Mouse (Mus musculus) intestine, embryonic 15.5 days (tissue): Measurements from ENCODE around the gene Il5. TPM values are rescaled to one million over a fixed set of nuclear protein-coding genes. Genes with fewer than 3 reads are reported as not detected.
"Not testable (repeated sequence)": the region's sequence is repeated elsewhere in the genome, so short reads cannot be mapped to it uniquely, and the experiment has no call there.

Experiments used
- ATAC-seq: fragments of 200-750 bp; cut with Nextera tagmentation; 2 replicates; pipeline ENCODE4 v1.8.0; 2017; ENCODE audit warnings: moderate TSS enrichment, moderate library complexity
- H3K27ac ChIP-seq: fragments of 300-500 bp; sonication (generic); 2 replicates; pipeline ENCODE4 v1.5.1; 2015; ENCODE audit warnings: mild to moderate bottlenecking, inconsistent platforms
- H3K27me3 ChIP-seq: fragments of 300-500 bp; sonication (generic); replicated peaks from 2 replicates; pipeline ENCODE4 v1.6.1; 2015; ENCODE audit warnings: inconsistent platforms
- H3K36me3 ChIP-seq: fragments of 300-500 bp; sonication (generic); 2 replicates; pipeline ENCODE4 v1.6.1; 2015; ENCODE audit warnings: inconsistent platforms
- H3K4me1 ChIP-seq: fragments of 300-500 bp; sonication (generic); replicated peaks from 2 replicates; pipeline ENCODE4 v1.6.1; 2015; ENCODE audit warnings: inconsistent platforms
- H3K4me2 ChIP-seq: fragments of 300-500 bp; sonication (generic); replicated peaks from 2 replicates; pipeline ENCODE4 v1.6.1; 2015; ENCODE audit warnings: mild to moderate bottlenecking, inconsistent platforms
- H3K4me3 ChIP-seq: fragments of 300-500 bp; sonication (generic); replicated peaks from 2 replicates; pipeline ENCODE4 v1.5.1; 2015; ENCODE audit warnings: inconsistent platforms
- H3K9ac ChIP-seq: fragments of 300-500 bp; sonication (generic); 2 replicates; pipeline ENCODE4 v1.6.1; 2015; ENCODE audit warnings: inconsistent platforms
- H3K9me3 ChIP-seq: fragments of 300-500 bp; sonication (generic); 2 replicates; pipeline ENCODE4 v1.6.1; 2016; ENCODE audit warnings: inconsistent platforms
- WGBS: fragments of 180-500 bp; shearing (Covaris S2); methylation state at CpG from one replicate; pipeline ENCODE4 v1.1.7; 2015; 5-methylcytosine and 5-hydroxymethylcytosine counted together
- polyA plus RNA-seq: library from polyadenylated mRNA; unstranded; fragments of >200 nt; fragmentation: Nextera tagmentation; extraction: Ambion mirVana; gene quantifications from 2 replicates; pipeline ENCODE4 v1.2.1, GENCODE M21; 2015

Gene Il5
- polyA plus RNA-seq, 1 experiment from 2014 or later, result not detected

- WGBS, result 86% methylated on average over 6 of the region's 6 CpGs
- no peak overlapping the region for H3K4me3 ChIP-seq
- no peaks in the 10 kb centered on the region for H3K27me3 ChIP-seq
- no peak overlapping the region for H3K9ac ChIP-seq
- H3K27ac ChIP-seq, result no peak overlapping the region
- H3K9me3 ChIP-seq, result no peaks in the 10 kb centered on the region
- no peak overlapping the region for H3K4me2 ChIP-seq
- no peak for ATAC-seq
- H3K4me1 ChIP-seq, result no peaks in the 10 kb centered on the region
- H3K36me3 ChIP-seq, result no peaks in the 10 kb centered on the region
Measured at GRCm38 (mm10) chr11:53748614-53749013, 28.0 kb downstream of the Il5 start.

DNA sequence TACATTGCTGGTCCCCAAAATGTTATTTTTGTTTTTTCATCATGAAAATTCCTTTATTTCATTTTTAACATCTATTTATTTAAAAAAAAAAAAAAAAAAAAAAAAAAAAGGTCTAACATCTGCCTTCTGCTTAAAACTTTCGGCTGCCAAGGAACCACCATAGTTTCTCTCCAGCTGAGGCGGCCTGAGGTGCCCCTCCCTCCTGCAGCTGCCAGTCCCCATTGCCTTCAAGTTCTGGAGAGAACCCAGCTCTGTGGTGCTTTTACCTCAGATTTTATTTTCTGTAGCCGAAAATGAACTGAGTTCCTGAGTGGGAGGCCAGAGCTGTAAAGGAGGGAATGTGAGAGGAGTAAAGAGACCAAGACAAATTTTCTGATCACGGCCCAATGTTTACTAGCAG, 28.7 kb downstream of the Il5 start:
- no peak for ATAC-seq
- Histone ChIP-seq H3K4me2 (no peak overlapping the region), H3K4me3 (no peak overlapping the region), H3K36me3 (no peaks in the 10 kb centered on the region), H3K9me3 (no peaks in the 10 kb centered on the region), H3K27ac (no peak overlapping the region), H3K27me3 (no peaks in the 10 kb centered on the region), H3K4me1 (no peaks in the 10 kb centered on the region), H3K9ac (no peak overlapping the region)
- 63% methylated on average over 4 of the region's 4 CpGs for WGBS

- no peak overlapping the region for H3K4me3 ChIP-seq
- H3K9me3 ChIP-seq, result no peaks in the 10 kb centered on the region
- H3K4me1 ChIP-seq, result no peaks in the 10 kb centered on the region
- H3K9ac ChIP-seq, result no peak overlapping the region
- no peak overlapping the region for H3K27ac ChIP-seq
- 61% methylated on average over 5 of the region's 5 CpGs for WGBS
- ATAC-seq, result no peak
- H3K4me2 ChIP-seq, result no peak overlapping the region
- no peaks in the 10 kb centered on the region for H3K36me3 ChIP-seq
- no peaks in the 10 kb centered on the region for H3K27me3 ChIP-seq
Measured at GRCm38 (mm10) chr11:53749716-53750352, 29.2 kb downstream of the Il5 start.

- ATAC-seq, result no peak
- H3K36me3 ChIP-seq, result no peaks in the 10 kb centered on the region
- no peak overlapping the region for H3K4me3 ChIP-seq
- WGBS, result 68% methylated on average over 12 of the region's 12 CpGs
- no peak overlapping the region for H3K4me2 ChIP-seq
- no peak overlapping the region for H3K27ac ChIP-seq
- peaks cover 21% of the 10 kb centered on the region for H3K4me1 ChIP-seq
- H3K27me3 ChIP-seq, result no peaks in the 10 kb centered on the region
- no peaks in the 10 kb centered on the region for H3K9me3 ChIP-seq
- H3K9ac ChIP-seq, result no peak overlapping the region
Measured at GRCm38 (mm10) chr11:53755011-53755595, 34.5 kb downstream of the Il5 start.

DNA sequence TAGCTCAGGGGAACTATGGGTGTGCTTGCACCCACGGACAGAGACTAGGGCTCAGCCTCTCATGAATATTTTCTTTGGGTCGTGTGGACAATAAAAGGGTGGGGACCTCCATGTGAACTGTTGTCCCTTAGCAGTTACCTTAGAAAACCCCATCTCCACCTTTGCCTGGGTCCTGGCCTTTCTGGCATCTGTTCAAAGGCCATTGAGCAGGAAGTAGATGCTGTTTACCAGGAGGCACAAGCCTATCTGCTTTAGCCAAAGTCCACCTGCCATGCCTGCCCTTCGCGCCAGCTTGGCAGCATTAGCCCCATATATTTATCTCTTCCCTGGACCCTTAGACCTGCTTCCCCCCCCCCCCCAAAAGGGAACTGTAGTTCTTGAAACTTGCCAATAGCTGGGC, 37.0 kb downstream of the Il5 start:
- no peak overlapping the region for H3K27ac ChIP-seq
- 62% methylated on average over 4 of the region's 4 CpGs for WGBS

GRCm38 (mm10) chr11:53758033-53758432, 37.4 kb downstream of the Il5 start:
- H3K4me2 ChIP-seq, H3K4me3 ChIP-seq, H3K36me3 ChIP-seq, ATAC-seq, H3K9ac ChIP-seq, H3K27me3 ChIP-seq, H3K9me3 ChIP-seq: not testable (repeated sequence)
- Histone ChIP-seq H3K4me1 (peaks cover 47% of the 10 kb centered on the region), H3K27ac (peak overlapping the region; percentile 82)
- WGBS, result 82% methylated on average over 9 of the region's 9 CpGs

More for the DNA sequence above, 37.0 kb downstream of the Il5 start:
- peaks cover 43% of the 10 kb centered on the region for H3K4me1 ChIP-seq
- H3K27me3 ChIP-seq, result no peaks in the 10 kb centered on the region
- no peak overlapping the region for H3K4me2 ChIP-seq
- H3K36me3 ChIP-seq, result no peaks in the 10 kb centered on the region
- no peak overlapping the region for H3K9ac ChIP-seq
- H3K4me3 ChIP-seq, result no peak overlapping the region
- 0 out of 2 replicates have a peak, but pooled peaks have one; percentile 8 for ATAC-seq
- no peaks in the 10 kb centered on the region for H3K9me3 ChIP-seq

- 33% methylated on average over 6 of the region's 6 CpGs for WGBS
- H3K27me3 ChIP-seq, result no peaks in the 10 kb centered on the region
- no peaks in the 10 kb centered on the region for H3K36me3 ChIP-seq
- no peak overlapping the region for H3K4me3 ChIP-seq
- H3K4me2 ChIP-seq, result peak overlapping the region; percentile 20
- ATAC-seq, result peak; percentile 73
- H3K27ac ChIP-seq, result peak overlapping the region; percentile 82
- H3K4me1 ChIP-seq, result peaks cover 56% of the 10 kb centered on the region
- H3K9ac ChIP-seq, result no peak overlapping the region
- H3K9me3 ChIP-seq, result no peaks in the 10 kb centered on the region
Measured at GRCm38 (mm10) chr11:53758791-53759351, 38.3 kb downstream of the Il5 start.

DNA sequence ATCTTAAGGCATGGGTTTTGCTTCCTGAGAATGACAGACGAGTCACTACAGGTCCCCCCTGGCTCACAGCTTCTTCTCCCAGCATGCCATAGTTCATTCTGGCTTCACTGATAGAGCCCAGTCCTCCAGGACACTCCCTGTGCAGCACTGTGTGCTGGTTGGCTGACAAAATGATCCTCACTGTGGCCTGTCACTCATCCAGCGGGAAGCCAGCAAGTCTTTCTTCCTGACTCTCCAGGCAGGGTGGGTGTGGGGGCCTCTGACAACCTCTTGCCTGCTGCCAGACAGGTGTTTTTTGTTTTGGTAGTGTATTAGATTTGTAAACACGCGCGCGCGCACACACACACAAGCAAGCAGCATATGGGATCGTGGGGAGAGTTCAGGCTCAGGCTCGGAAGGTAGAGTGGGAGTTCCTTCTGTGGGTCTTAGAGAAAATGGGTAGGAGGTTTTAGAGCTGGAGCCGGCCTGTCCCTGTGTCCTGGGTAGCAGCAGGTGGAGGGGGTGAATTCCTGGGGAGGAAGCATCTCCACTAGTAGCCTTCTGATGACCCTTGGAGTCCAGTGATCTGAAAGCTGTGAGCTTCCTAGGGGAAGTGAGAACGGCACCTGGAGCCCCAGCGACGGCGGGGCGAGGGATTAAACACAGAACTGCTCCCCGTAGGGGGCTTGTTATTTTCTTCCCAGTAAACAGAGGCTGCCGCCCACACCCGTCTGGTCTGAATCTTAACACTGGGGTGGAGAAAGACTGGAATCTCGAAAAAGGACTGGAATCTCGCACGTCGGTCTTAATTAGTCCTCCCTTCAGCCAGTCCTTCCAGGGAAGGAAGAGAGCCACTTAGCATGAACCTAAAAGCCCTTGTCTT, 39.2 kb downstream of the Il5 start:
- ATAC-seq, result peak; percentile 47
- H3K4me1 ChIP-seq, result peaks cover 65% of the 10 kb centered on the region
- H3K27ac ChIP-seq, result peak overlapping the region; percentile 82
- no peaks in the 10 kb centered on the region for H3K9me3 ChIP-seq
- 21% methylated on average over 22 of the region's 22 CpGs for WGBS
- peak overlapping the region; percentile 22 for H3K4me2 ChIP-seq
- H3K9ac ChIP-seq, result 0 out of 2 replicates have a peak overlapping the region, but pooled peaks have one; percentile 3
- H3K27me3 ChIP-seq, result no peaks in the 10 kb centered on the region
- H3K36me3 ChIP-seq, result no peaks in the 10 kb centered on the region
- no peak overlapping the region for H3K4me3 ChIP-seq

GRCm38 (mm10) chr11:53761284-53761683, 40.7 kb downstream of the Il5 start:
- ATAC-seq, result no peak
- no peaks in the 10 kb centered on the region for H3K36me3 ChIP-seq
- H3K9ac ChIP-seq, result no peak overlapping the region
- H3K4me2 ChIP-seq, result no peak overlapping the region
- H3K27ac ChIP-seq, result peak overlapping the region; percentile 98
- 69% methylated on average over 5 of the region's 5 CpGs for WGBS
- no peak overlapping the region for H3K4me3 ChIP-seq
- H3K4me1 ChIP-seq, result peaks cover 66% of the 10 kb centered on the region
- no peaks in the 10 kb centered on the region for H3K27me3 ChIP-seq
- no peaks in the 10 kb centered on the region for H3K9me3 ChIP-seq

DNA sequence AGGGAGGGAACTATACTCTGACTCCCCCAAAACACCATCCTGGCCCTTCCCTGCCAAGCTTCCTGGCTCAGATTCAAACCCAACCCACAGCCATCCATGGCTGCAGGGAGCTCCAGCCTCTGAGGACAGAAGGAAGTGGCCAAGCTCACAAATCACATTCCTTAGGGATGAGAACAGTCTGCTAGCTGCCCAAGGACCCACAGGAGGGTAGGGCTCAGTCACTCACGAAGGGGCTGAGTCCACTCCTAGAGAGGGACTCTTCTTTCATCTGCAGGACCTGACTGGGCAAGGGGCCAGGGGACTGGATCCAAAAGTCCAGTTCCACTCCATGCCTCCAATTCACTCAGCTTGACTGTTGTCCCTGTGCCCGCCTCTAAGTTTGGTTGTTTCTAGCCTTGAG, 41.2 kb downstream of the Il5 start:
- WGBS, result 31% methylated on average over 2 of the region's 2 CpGs
- H3K9me3 ChIP-seq, result no peaks in the 10 kb centered on the region
- peak overlapping the region; percentile 98 for H3K27ac ChIP-seq
- no peaks in the 10 kb centered on the region for H3K27me3 ChIP-seq
- peak overlapping the region; percentile 75; the same call in 1 of the 2 replicates for H3K4me2 ChIP-seq
- H3K9ac ChIP-seq, result no peak overlapping the region
- no peaks in the 10 kb centered on the region for H3K36me3 ChIP-seq
- no peak for ATAC-seq
- H3K4me3 ChIP-seq, result no peak overlapping the region
- H3K4me1 ChIP-seq, result peaks cover 66% of the 10 kb centered on the region

DNA sequence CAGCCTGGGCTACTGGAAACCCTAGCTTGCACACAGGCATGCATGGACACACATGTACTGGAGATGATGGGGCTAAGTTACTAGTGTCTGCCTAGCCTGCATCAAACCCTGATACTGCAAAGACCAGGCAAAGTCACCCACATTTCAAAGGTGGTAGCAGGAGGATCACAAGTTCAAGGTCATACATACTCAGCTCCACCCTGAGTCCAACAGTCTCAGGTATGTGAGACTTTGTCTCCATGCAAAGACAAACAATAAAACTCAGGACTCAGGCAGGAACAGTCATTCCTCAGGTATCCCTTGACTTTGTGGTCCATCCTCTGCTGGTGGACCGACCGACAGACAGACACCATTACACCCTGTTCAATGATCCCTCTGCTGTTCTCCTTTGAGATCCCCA, 41.8 kb downstream of the Il5 start:
- Histone ChIP-seq H3K4me2 (peak overlapping the region; percentile 75), H3K9me3 (no peaks in the 10 kb centered on the region), H3K27me3 (no peaks in the 10 kb centered on the region), H3K4me3 (peak overlapping the region; percentile 31), H3K4me1 (peaks cover 66% of the 10 kb centered on the region), H3K9ac (peak overlapping the region; percentile 52; the same call in 1 of the 2 replicates), H3K27ac (peak overlapping the region; percentile 98), H3K36me3 (no peaks in the 10 kb centered on the region)
- WGBS, result 35% methylated on average over 2 of the region's 2 CpGs
- no peak; the same call in none of the 2 replicates for ATAC-seq

DNA sequence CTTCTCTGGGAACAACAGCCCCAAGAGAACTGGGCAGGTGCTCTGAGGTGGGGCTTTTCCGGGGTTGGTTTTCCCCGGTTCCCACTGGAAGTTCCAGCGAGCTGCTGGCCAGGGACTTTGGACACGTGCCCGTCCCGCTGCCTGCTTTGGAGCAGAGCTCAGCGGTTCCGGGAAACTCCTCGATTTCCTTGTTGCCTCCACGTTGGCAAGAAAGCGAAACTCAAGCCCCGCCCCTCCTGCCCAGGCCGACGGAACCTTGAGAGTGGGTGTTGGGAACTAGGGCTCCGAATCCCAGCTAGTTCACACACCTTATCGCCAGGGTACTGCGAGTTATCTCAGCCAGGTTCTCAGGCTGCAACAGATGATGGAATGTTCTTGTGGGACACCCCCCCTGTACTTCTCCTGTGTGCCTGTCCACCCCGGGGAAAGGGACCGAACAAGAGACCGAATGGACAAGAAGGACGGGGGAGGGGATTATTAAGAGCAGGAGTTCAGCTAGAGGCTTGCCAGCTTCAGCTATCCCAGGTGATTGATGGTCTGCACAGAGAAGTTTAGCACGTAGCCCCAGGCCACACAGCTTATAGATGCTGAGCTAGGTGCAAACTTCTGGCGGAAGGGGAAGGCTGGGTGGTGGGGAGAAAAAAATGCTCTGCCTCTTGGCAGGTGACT, 42.4 kb downstream of the Il5 start:
- Histone ChIP-seq H3K4me1 (peaks cover 66% of the 10 kb centered on the region), H3K27ac (peak overlapping the region; percentile 98), H3K36me3 (no peaks in the 10 kb centered on the region), H3K9me3 (no peaks in the 10 kb centered on the region), H3K4me2 (peak overlapping the region; percentile 75), H3K4me3 (peak overlapping the region; percentile 31), H3K9ac (peak overlapping the region; percentile 52), H3K27me3 (no peaks in the 10 kb centered on the region)
- peak; percentile 29 for ATAC-seq
- WGBS, result 4% methylated on average over 23 of the region's 23 CpGs
